Mouse (Mus musculus) ovary, postnatal 14 days (tissue): ENCODE measurements around the gene Phc2.
A peak's percentile ranks its signal among the peaks of the same experiment; 100 is the strongest.
"Not testable (repeated sequence)": the region's sequence is repeated elsewhere in the genome, so short reads cannot be mapped to it uniquely, and the experiment has no call there.

Experiments used
- DNase-seq: peaks from one replicate; pipeline ENCODE4 v3.0.0; 2022; ENCODE audit warnings: low spot score

Phc2 gene

DNA sequence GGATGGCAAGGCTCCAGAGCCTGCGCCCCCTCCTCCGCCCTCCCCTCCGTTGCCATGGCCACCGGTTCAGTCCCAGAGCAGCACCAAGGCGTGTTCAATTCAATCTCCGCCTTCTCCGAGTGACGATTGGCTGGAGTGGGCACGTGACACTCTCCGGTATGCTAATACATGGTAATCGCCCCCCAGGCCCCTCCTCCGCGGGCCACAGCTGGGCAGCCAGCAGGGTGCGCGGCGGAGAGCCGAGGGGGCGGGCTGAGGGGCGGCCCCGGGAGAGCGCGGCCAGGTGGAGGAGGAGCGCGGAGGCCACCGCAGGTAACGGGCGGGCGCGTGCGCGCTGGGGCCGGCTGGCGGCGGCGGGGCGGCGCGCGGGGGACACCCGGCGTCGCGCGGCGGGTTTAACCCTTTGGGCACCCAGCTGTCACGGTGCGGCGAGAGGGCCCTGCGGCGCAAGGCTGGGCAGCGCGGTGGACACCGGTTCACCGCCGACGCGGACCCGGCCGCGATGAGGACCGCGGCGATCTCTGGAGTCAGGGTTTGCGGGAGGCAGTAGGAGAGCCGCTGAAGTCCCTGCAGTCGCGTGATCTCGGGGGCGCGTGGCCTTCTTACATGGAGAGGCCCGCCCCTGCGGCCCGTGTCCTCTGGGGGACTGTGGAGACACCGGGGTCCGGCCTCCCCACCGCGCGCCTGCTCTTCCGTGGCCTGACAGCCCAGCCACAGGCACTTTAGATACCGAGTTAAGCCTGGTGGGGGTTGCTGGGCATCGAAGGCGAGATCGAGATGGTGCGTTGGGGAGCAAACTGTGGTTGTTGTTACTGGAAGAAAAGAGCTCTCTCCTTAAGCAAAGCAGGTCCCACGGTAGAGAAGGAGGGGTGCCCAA is at the start of gene Phc2:
Gene Phc2, plus strand, starts transcription at position 198 of the 877 bp plus-strand sequence.
- DNase-seq: peak; percentile 88

DNA sequence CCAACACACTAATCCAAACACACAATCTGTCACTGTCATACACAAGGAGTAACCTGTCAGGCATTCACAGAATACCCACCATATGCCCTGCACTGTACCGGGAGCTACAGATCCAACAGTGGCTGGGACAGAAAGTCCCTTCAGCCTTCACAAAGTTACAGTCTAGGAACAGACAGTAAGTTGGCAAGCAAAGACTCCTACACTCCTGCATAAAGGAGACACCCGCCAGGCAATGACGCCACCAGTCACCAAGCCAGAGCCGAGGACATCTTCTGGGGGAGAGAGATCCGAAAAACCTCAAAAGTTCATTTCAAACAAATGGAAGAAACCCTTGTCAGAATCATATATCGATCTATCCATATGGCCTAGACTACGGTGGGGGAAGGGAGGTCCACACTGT is 47.9 kb upstream of the Phc2 start:
- DNase-seq: no peak

DNA sequence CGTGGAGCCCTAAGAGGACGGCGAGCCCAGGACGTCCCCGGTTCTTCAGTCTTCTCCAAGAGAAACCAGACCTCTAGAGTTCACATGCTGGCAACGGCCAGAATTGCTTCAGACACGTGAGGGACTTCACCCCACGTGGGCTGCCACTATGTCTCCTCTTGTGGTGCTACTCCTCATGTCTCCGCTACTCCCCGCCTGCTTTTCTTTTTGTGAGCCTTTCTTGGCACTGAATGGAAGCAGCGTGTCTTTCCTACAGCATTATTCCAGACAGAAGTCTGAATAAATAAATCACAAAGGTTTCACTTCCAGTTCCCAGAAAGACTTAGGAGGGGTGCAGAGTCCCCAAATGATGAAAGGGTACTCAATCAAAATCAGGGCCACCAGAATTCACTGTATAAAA is 46.8 kb upstream of the Phc2 start:
- DNase-seq: no peak

DNA sequence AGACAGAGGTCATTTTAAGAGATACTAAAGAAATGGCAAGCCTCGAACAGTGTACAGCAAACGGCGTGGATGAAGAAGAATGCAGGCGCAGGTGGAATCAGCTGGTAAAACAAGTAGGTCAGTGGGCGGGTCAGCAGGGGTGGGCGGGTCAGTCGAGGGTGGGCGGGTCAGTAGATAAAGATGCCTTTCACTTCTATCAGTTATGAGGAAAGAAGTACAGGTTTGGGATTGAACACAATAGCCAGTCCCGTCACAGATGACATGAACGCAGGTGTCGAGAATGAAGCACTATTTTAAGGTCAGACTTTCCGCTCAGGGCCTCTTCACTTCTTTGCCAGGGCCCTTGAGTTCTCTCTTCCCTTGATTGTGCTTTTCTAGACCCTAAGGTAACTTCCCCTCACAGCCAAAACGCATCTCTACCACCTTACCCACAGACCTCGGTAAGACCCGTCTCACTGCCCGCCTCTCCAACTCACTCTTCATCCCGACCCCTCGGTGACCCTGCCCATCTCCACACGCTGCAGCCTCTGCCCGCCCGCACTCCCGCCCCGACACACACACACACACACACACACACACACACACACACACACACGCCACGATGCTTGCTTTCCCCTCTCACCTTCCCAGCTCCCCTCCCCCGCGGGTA is 45.1 kb upstream of the Phc2 start:
- no peak for DNase-seq

DNA sequence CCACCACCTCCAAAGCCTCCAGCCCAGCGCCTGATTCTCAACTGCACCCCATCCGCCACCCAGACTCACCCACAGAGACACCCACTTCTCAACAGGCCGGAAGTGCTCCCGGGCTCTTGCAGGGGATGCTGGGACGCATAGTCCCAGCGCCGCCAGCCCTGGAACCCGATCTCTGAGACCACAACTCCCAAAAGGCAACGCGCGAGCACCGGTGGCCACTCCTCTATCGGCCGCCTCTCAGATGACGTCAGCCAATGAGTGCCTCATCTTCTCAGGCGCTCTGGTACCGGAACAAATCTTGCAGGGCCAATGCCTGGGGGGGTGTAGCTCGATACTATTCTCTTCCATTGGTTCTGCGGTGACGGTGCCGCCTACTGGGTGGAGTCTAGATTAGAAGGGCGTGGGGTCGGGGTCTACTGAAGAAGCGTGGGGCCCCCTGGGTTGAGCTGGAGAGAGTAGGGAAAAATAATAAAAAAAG is 44.5 kb upstream of the Phc2 start, which contains the start of gene Zscan20:
Gene Zscan20, minus strand, starts transcription at position 174 of the 478 bp plus-strand sequence.
- peak; percentile 83 for DNase-seq

DNA sequence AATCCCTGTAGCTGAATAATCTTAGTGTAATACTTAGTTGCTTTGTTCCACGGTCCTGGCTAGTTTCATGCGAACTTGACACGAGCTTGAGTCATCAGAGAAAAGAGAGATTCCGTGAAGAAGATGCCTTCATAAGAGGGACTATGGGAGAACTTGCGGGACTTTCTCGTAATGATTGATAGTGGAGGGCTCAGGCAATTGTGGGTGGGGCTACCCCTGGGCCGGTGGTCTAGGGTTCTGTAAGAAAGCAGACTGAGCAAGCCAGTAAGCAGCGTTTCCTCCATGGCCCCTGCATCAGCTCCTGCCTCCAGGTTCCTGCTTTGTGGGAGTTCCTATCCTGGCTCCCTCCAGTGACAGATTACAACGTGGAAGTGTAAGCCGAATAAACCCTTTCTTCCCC is 43.8 kb upstream of the Phc2 start:
- DNase-seq: no peak

DNA sequence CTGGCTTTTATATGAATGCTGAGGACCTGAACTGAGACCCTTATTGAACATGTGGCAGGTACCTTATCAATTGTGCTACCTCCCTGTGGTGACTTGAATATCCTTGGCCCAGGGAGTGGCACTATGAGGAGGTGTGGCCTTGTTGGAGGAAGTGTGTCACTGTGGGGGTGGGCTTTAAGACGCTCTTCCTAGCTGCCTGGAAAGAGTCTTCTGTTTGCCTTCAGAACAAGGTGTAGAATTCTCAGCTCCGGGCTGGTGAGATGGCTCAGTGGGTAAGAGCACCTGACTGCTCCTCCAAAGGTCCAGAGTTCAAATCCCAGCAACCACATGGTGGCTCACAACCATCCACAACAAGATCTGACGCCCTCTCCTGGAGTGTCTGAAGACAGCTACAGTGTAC is 42.8 kb upstream of the Phc2 start:
- not testable (repeated sequence) for DNase-seq

DNA sequence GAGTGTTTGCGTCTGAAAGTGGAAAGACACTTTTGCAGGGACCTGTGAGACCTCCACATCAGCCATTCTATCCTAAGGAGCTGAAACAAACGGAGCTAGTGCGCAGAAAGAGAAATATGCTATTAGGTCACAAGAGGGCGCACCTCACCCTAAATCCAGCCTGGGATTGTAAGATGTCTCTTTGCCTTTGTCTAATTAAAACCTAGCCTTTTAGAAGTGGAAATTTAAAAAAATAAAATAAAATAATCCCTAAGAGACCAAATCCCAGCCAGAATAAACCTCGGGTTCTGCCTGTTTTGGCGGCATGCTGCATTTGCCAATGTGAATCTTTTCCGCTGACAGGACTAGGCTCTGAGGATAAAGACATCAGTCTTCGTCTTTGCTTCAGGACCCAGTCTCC is 41.2 kb upstream of the Phc2 start:
- no peak for DNase-seq

DNA sequence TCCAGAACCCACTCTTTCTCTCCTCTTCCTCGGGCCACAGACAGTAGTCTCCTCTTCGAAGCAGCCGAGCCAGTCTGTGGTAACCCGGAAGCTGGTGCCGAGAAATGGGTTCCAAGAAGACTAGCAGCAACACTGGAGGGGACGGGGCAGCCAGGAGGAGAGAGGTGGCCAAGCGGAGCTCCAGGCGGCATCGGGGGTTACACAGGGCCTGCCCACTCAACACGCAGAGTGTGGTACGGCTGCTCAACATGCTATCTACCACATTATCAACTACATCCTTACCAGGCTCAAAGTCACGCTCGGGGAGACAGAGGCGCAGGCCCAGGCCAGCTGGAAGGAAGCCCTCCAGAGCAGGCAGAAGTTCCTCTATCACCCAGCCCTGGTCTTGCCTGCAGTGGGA is 38.7 kb upstream of the Phc2 start:
- no peak for DNase-seq

DNA sequence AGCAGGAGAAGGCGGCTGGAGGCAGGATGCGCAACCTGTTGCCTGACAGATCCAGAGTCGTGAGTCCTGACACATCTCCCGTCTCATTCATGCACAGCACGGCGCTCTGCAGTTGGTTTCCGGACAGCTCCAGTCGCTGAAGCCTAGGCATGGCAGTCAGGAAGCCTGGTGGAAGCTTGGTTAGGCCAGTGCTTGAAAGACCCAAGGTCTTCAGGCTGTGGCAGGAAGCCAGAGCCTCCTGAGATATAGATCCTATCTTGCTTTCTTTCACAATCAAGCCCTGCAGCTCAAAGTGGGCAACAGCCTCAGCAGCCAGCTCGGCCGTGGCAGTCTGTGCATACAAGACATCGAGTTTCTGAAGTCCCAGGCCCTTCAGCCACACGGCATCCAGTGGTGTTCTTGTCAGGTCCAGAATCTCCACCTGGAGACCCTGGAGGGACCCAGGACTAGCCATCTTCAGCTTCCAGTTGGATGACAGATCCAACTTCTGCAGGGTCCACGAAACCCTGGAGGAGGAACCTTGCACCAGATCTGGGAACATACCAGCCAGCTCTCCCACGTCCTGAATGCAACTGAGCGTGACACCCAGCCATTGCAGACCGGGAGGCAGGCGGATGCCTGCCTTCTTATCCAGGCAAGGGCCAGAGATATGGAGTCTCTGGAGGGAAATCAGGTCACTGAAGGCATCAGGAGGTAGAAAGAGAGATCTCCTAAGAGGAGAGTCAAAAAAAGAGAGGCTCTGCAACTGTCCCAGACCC is 37.0 kb upstream of the Phc2 start:
- no peak for DNase-seq

DNA sequence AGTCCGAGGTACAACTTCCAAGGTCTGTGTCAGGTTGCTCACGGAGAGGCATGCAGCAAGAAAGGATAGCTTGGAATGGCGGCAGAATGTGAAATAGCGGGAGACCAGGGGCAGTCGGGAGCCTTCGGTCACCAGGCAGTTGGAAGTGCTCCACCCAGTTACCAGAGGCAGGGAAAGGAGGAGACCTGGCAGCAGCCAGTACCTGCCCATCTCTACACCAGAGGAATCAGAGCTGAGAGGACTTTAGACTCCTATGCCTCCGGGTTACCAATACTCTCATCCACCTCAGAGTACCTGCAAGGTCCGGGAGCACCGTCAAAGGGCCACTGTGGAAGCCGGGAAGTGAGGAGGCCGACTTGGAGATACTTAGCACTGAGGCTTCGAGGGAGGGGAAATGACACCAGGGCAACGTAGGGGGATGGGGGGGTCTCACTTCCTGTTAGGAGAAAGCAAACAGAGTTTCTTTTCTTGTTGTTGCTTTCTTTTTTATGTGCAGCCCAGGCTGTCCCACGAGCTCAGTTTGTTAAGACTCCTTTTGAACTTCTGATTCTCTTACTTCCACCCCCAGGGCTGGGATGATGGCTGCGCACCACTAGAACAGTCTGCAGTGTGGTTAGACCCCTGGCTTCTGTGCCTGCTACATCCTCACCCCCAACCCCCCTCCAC is 36.1 kb upstream of the Phc2 start, which contains the start of gene Tlr12:
Gene Tlr12, minus strand, starts transcription at position 374 of the 666 bp plus-strand sequence.
- no peak for DNase-seq

DNA sequence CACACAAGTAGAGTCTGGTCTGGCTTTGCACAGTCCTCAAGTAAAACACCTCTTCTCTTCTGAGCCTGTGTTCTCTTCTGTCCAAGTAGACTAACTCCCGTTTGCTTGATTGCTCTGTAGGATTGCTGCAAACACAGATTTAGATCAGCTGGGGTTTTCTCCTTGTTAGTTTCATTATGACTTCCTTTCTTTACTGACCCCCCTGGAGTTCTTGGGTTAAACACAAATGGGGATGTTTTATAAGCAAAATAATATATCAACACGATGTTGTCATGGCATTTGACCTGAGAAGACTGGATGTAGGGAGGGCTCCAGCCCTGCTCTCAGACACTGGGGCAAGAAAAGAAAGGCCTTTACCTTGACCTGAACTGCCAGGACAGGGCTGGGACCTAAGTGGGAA is 35.5 kb upstream of the Phc2 start:
- DNase-seq: no peak

DNA sequence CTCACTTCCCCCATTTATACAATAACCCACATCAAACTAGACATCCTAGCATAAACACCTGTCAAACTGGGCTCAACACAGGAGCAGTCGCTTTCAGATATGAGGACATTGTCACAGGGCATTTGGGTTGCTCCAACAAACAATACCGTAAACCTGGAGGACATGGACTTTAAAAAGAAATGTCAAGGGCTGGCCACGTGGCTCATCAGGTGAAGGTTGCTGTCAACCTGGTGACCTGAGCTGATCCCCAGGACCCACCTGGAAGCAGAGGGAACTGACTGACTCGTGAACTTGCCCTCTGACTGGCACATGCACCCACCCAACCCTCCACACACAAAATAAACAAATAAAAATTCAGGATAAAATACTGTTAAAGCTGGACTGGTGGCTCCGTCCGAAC is 33.9 kb upstream of the Phc2 start:
- no peak for DNase-seq

DNA sequence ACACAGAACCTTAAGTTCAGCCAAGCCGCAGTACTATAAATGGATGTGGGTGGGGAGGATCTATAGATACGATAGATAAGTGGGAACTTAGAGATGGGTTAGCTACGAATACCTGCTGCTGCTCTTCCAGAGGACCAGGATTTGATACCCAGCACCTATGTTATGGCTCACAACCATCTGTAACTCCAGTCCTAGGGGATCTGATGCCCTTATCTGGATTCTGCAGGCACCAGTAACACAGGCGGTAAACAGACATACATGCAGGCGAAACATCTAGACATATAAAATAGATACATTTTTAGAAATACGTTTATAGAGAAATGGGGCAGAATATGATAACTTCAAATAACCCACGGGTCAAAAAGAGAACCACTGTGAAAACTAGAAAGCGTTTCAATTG is 33.4 kb upstream of the Phc2 start:
- DNase-seq: no peak

DNA sequence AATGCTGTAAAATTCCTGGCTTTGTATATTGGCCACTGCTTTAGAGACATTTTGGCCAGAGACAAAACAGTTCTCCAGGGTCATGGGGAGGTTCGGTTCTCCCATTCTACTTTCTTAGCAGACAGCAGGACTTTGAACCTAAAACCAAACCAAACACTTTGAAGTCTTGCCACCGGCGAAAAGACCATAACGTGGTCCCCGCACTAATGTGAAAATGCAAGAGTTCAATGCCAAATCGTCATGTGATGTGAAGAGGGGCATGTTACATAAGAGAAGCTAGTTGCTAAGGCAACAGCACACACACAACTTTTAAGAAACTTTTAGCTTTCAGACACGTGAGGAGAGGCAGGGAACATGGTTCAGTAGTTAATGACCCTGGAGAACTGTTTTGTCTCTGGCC is 19.1 kb upstream of the Phc2 start:
- DNase-seq: no peak

DNA sequence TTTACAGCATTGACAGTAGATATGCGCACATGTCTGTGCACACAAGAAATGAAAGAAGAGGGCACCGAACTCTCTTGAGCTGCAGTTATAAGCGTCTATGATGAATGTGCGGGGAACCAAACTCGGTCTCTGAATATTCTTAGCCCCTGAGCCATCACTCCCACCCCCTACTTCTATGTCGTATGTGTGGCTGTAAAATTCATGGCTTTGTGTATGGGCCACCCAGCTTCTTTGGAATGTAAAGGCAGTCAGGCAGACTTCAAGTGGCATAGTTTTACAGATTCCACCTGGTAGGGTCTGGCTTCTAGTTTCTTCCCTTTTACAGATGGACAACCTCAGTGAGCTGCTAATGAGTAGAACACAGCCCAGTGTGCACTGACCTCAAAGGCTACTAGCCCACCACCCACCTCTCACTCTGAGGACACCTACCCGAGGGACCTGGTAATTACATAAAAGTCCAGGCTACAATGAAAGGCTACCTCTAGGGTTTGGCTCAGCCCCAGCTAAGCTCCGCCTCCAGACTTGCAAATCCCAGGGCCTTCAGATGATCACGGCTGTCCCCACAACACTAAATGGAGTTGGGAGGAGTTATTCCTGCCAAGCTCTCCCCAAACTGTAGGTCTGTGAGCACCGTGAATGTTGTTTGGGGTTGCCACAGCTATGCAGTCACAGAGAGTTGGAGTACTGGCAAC is 18.5 kb upstream of the Phc2 start:
- no peak for DNase-seq

DNA sequence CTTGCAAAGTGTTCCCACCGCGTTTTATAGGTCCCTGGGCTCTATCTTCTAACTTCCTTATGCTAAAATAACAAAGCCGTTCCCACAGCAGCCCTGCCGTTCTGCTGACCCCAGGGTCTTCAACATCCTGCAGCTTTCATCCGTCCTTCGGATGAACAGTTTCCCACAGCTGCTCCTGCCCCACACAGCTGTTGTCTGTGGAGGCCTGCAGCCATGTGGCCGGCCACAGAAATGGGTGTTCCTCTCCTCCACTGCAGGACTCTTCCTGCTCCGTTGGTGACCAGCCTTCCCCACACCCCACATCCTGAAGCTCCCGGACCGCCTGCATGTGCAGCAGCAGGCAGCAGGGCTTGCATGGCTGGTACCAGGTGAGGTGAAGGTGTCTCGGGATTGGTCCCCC is 17.3 kb upstream of the Phc2 start:
- DNase-seq: no peak

DNA sequence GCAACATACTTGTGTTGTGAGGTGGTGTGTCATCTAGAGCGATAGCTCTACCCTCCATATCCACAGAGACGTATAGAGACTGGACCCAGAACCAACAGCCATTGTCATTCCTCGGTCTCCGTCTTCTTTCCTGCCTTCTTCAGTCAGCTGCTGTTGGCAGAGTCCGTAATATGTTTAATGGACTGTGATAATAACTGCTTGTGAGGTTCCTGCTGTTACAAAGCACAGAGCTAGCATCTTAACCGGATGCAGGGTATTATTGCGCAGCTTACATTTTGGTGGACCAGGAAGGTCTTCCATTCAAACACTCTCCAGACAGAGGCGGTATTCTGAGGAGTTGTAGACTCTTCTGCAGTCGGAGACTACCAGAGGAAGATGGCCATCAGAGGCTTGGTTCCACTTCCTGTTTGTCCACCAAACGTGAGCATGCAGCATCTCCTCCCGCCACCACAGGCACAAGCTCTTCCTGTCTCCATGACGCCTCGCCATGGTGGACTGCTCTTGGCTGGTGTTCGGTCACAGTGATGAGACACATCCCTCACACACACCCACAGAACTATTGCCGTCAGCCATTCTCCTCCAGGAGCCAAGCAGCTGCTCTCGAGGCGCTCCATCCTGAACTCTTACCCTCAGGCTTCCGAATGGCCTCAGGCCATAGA is 16.1 kb upstream of the Phc2 start:
- no peak for DNase-seq

DNA sequence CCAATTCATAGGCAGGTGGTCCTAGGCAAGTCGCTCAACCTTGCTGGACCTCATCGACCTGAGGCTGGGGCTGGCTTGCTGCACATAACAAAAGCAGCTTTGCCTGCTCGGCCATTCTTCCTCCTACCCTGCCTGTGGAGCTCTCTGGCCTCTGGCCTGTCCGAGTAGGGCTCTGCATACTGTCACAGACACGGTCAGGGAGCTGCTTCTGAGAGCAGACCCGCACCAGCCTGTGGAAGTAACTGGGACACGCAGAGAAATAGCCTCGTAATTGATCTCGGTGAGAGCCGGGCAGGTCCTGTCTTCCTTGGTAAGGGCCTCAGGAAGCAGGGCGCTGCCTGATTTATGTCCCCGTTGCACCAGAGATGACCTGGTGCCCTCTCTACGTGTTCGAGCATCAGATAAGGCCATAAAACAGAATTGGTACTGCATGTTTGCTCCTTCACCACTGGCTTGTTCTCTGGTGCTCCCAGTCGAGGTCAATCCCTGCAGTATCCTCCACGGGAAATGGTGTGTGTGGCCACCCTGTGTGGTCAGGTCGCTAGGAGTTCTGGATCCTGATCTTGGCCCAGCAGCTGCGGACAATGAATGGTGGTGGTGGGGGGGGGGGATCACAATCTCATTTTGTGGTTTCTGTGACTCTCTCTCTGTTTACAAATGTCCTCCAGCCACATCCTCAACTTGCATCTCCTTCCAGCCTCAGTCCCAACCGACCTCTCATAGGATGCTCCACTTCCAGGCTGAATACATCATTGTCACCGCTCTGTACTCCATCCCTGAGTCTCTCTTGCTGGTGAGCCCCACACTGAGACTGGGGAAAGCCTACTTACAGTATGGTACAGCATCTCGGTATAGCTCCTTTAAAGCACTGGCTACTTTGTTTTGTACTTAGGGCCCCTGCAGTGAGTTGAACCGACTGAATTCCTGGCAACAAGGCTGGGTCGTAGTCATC is 12.5 kb upstream of the Phc2 start:
- no peak for DNase-seq

DNA sequence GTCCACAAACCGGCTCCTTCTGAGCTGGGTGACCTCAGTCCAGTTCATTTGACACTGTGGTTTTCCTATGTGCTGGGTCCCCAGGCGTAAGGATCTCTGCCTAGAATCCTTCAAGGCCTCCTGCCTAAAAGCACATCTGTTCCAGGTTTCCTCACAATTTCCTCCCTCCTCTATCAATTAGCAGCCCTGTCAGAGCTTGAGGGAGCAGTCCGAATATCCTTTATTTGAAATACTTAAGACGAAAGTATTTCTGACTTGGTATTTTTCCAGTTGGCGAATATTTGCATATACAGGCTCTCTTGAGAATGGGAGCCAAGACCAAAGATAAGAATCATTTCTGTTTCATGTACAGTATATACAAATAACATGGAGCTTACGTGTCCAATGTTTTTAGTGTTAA is 8.6 kb upstream of the Phc2 start:
- no peak for DNase-seq
